Mouse (Mus musculus): ENCODE data around the gene Exosc9. TPM values are rescaled to one million over a fixed set of nuclear protein-coding genes. Genes with fewer than 3 reads are reported as not detected.
"Not testable (repeated sequence)": the region's sequence is repeated elsewhere in the genome, so short reads cannot be mapped to it uniquely, and the experiment has no call there.

Gene Exosc9
- polyA plus RNA-seq, 2 experiments from 2014 or later = 51.0 to 51.1 TPM

DNA sequence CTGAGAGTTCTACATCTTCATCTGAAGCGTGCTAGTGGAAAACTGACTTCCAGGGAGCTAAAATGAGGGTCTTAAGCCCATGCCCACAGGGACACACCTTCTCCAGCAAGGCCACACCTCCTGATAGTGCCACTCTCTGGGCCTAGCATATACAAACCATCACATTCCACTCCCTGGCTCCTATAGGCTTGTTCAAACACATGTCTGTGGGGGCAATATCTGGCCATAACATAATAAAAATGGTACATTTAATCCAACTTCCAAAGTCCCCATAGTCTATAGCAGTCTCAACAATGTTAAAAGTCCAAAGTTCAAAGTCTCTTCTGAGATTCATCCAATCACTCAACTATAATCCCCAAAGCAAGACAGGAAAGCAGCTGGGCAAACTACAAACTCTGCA is 5.2 kb downstream of the Exosc9 start:
- ATAC-seq = no peak

- no peak for ATAC-seq
Observed at GRCm38 (mm10) chr3:36559606-36560005, 7.2 kb downstream of the Exosc9 start.

GRCm38 (mm10) chr3:36563666-36564065 is 11.3 kb downstream of the Exosc9 start:
- no peak for ATAC-seq

- no peak for ATAC-seq
Observed at GRCm38 (mm10) chr3:36569836-36570235, 17.4 kb downstream of the Exosc9 start.

GRCm38 (mm10) chr3:36571361-36571826 is 19.0 kb downstream of the Exosc9 start:
- ATAC-seq = peak; percentile 1

- ATAC-seq = peak; percentile 95
Observed at GRCm38 (mm10) chr3:36571827-36572378, 19.5 kb downstream of the Exosc9 start, which contains the start of gene Ccna2. Gene Ccna2 (minus strand): TSS chr3:36572150.

- ATAC-seq = no peak
Observed at GRCm38 (mm10) chr3:36598811-36599210, 46.4 kb downstream of the Exosc9 start.

DNA sequence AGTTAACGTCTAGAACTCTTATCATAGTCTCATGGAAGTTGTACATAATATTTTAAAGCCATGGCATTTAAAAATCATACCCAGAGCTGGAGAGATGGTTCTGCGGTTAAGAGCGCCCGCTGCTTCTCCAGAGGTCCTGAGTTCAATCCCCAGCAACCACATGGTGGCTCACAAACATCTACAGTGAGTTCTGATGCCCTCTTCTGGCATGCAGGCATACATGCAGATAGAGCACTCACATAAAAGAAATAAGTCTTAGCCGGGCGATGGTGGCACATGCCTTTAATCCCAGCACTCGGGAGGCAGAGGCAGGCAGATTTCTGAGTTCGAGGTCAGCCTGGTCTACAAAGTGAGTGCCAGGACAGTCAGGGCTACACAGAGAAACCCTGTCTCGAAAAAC is 47.4 kb downstream of the Exosc9 start:
- ATAC-seq = not testable (repeated sequence)

GRCm38 (mm10) chr3:36605894-36606783 is 53.7 kb downstream of the Exosc9 start:
- no peak for ATAC-seq

DNA sequence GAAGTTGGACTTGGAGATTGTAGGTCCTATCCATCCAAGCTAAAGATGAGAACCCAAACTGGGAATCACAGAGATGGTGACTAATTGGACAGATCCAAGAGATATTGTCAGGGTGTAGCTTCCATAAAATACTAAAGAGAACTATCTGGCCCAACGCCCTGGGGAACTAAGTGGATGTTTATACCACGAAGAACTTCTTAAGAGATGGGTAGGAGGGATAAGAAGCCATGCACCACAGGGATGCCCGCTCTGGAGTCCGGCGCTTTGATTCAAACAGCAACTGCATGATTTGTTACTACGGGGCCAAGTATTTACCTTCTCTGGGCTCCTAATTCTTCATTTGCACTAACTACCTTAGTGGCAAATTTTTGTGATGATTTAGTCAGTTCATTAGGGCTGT is 60.3 kb downstream of the Exosc9 start:
- no peak for ATAC-seq

DNA sequence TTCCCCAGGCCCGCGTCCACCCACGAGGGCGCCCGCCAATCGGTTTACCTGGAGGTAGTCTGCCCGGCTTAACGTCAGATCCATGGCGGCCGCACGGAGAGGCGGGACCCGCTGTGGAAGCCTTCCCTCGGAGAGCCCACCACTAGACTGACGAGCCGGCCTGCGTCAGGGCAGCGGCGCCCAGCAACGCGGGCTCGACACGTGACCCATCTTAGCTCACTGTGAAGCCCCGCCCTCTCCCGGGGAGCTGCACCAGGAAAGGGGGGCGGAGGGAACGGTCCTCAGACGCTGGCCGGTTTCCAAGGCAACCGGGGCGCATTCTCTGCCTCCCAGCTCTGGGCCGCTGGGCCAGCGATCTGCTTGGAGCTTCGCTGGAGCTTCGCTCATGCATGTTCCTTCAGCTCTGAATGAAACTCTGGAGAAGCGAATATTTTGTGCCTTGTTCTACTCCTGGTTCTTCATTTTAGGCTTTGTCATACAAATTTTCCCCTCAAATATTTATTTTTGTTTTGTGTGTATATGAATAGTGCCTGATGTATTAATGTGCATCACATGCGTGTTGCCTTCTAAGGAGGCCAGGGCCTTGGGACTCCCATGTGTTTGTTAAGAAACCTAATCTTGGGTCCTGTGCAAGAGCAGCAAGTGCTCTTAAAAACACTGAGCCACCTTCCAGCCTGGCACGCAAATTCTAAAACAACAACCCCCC is 60.9 kb downstream of the Exosc9 start, which contains the start of gene Bbs7:
Gene Bbs7, minus strand, starts transcription at position 276 of the 706 bp plus-strand sequence.
- peak; percentile 98 for ATAC-seq

DNA sequence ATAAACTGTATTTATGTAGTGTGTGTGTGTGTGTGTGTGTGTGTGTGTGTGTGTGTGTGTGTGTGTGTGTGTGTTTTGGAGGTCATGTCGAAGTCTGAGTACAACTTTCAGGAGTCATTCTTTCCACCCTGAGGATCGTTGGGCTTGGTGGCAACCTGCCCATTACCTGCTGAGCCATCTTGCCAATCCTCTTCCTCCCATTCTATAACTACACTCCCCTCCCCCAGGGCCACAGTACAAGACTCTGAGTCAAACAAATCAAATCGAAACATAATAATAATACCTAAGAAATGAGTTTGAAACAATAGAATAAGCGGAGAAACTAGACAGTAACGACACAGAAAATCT is 61.5 kb downstream of the Exosc9 start:
- ATAC-seq = no peak

Other genes with a start within 250 kb of the Exosc9 start
- gene Anxa5, start 76.7 kb upstream of the Exosc9 start, polyA plus RNA-seq (2017; shearing (Covaris generic)) = 100 to 1,000 TPM; 149 to 172 TPM
- 1 to 10 TPM; 2.0 to 2.9 TPM for gene 1810062G17Rik, start 76.7 kb upstream of the Exosc9 start, polyA plus RNA-seq (2017; shearing (Covaris generic))
- not detected for gene Gm11549, start 30.8 kb upstream of the Exosc9 start, polyA plus RNA-seq (2017; shearing (Covaris generic))
- 1 to 10 TPM; 3.6 to 3.9 TPM for gene Ccna2, start 19.5 kb downstream of the Exosc9 start, polyA plus RNA-seq (2017; shearing (Covaris generic))
- under 1 TPM; 0.24 to 0.63 TPM for gene Bbs7, start 60.9 kb downstream of the Exosc9 start, polyA plus RNA-seq (2017; shearing (Covaris generic))
- not detected for gene Trpc3, start 137.6 kb downstream of the Exosc9 start, polyA plus RNA-seq (2017; shearing (Covaris generic))